Mouse (Mus musculus) cerebellum, postnatal 36 days (tissue): ENCODE measurements at regions not wholly inside any gene's neighbourhood (a gene's known extent, or its start where the extent isn't known, plus 50 kb on each side); places are given as distances from the start of the nearest gene placed in this dataset.
A peak's percentile ranks its signal among the peaks of the same experiment; 100 is the strongest.

Source experiments
- DNase-seq, 2 experiments: peaks; one replicate each; pipeline ENCODE4 v3.0.0; 2021 to 2022; ENCODE audit warnings: mixed read lengths in 2 of 2

DNA sequence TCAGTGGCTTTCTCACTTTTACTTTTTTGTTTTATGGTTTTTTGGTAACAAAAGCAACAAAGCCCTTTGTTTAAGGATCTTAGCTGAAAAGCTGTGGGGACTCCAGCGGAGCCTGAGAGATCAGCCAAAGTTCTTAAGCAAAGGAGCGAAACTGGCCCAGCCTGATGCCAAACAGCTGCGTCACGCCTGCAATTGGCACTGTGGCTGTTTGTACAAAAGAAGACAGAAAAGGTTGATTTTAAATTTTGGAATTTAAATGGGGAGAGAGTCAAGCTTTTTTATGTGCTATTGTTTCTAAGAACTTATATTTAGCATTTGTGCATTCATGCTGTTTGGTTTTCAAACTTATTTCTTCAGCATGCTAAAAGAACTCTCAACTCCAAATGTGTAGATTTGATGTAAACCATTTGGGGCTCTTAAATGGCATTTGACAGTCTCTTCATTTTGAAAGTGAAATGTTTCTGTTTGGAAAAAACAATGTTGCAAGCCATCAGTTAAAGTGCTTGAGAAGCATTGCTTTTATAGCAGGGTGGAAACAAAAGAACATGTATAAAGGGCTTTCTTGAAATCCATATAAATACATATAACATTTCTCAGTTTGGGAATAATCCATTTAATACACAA is 105.1 kb upstream of the Daam1 start:
- DNase-seq: no peak

DNA sequence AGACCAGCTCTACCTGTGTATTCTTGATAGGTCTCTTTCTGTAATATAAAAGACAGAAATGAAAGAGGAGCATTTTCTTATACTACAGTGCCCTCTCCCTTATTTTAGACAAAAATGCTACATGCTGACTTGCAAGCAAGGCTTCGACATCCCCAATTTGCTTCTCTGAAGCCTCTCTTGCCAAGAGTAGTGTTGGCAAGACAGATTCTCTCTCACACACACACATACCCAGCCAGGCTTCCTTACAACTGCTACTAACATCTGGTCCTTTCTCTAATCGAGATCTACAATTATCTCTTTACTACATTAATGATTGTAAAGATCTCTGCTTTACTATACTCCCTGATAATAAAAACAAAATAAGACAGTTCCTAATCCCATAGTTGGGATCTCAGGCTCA is 87.5 kb upstream of the Daam1 start:
- DNase-seq: no peak

DNA sequence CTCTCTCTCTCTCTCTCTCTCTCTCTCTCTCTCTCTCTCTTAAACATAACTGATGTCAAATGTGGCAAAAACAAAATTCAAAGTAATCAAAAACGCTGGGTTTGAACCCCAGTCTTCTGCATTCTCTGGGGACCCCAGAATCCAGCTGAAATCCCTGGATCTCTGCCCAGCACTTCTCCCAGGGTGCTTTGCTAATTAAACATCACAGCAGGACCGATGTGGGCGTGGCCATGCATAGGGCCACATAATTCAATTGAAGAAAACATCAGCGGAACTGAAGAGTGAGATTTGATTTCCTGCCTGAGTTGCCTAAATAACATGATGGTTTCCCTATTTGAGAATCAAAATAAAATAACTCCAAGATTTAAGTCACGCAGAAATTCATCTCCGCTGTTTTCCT is 84.9 kb upstream of the Daam1 start:
- DNase-seq: no peak

DNA sequence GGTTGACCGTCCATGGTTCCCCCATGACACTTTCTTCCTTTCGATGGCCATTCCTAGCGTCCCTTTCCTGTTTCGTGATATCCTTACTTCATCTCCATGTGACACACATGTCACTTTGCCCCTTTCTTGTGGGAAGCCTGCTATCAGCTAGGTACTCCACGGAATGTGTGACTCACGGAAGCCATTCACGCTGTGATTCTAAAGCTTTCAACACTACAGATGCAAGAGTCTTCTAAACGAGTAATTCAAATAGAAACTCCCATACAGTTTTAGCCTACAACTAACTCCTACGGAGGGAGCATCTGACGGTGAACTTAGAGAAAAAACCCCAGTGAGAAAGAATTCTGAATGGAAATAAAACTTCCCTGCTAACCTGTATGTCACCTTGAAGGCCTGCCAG is 83.5 kb upstream of the Daam1 start:
- DNase-seq: no peak

DNA sequence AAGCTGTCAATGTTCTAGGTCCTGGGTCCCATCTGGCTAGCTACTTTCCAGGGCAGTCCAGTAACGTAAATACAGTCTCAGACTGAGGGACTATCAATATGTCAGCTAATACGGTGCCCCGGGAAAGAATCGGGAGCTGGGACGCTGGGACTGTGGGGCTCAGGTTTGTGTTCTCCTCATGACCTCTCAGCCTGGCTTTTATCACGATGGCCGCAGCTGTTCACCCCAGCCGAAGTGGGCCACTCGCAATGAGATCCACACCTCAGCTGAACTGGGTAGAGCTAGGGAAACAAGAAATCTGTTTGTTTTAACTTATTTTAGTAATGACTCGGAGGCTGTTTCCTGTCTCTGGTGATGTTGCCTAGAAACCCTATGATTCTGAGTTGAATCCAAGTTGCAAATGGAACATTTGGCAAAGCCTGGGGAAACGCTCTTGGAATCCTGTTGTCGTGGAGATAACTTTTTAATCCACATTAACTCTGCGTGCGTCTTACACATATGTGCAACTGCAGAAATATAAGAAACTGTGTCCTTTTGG is 83.0 kb upstream of the Daam1 start:
- DNase-seq: peak; percentile 7 to 30

DNA sequence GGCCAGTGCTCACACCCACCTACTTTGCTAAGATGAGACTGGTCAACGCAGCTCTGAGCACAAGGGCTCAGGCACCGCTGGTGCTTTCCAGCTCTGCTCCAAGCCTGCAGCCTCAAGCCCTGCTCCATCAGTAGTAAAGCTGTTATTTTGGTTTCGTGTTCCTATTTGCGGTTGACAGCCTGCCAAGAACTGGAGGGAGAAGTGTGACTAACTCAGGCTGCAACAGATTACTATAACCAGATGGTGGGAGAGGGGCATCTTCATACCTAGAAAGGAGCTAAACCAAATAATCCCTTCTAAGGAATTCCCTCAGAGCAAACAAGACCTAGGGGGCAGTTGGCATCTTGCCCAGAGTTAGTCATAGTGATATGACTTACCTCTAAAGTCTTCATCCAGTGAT is 82.1 kb upstream of the Daam1 start:
- peak; percentile 49 to 62 for DNase-seq

DNA sequence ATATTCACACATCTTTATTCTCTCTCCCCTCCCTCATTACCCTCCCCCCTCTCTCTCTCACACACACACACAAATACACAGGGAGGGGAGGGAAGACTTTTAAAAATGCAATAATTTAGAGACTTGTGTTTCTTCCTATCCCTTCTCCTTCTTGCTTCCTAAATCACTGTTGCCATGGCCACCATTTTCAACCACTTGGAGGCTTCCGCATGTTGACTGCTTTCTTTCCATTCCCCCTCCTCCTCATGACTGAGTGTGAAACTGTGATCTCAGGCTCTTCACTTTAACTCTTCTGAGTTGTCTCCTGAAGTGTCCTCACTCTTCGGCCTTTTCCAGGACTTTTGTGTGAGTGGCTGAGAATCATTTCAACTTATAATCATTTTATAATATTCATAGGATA is 81.2 kb upstream of the Daam1 start:
- DNase-seq: no peak

DNA sequence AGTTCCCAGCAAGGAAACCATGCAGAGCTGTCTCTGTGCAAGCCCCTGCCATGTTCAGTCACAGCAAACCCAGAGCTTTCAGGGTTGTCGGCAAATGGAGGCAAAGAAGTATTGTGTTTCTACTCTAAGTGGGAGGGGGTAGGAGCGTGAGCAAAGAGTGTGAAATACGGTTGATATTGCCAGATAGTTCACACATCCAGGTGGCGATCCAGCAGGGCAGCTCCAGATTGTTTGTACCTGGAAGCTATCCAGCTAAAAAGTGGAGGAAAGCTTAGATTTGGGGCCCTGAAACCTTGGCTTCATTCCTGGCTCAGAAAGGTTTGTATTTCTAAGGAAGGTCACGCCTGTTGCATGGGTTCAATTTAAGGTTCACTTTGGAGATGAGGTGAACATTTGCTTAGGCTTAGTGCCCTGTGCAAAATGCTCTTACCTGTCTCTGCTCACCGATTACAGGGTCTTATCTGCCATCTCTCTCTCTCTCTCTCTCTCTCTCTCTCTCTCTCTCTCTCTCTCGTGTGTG is 78.1 kb upstream of the Daam1 start:
- peak; percentile 26 to 32 for DNase-seq

DNA sequence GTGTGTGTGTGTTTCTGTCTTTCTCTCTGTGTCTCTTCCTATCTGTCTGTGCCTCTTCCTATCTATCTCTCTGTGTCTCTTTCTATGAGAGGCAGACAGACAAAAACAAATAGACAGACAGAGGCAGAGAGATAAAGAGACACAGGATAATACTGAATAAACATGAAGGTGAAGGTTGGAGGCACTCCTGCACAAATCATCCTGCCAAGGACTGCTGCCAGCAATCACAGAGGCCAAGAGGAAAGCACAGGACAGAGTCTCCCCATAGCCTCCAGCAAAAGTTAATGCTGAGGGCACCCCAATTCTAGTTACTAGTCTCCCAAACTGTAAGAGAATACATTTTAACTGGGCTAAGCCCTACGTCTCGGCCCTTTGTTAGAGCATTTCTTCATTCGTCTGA is 77.6 kb upstream of the Daam1 start:
- no peak for DNase-seq

DNA sequence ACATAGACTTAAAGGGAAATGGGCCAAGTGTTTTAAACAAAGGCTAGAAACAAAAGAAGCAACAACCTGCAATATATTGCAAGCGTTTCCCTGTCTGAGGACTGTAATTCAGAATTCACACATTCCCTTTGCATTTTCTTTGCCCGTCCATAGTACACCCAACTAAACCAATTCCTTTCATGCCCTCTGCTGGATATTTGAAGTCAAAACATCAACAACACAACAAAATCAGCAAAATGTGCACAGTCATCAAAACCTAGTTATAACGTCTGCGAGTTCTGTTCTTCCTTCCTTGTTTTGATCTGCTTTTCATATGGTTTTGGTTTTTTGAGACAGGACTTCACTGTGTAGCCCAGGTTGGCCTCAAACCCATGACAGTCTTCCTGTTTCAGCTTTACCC is 67.7 kb upstream of the Daam1 start:
- no peak for DNase-seq

DNA sequence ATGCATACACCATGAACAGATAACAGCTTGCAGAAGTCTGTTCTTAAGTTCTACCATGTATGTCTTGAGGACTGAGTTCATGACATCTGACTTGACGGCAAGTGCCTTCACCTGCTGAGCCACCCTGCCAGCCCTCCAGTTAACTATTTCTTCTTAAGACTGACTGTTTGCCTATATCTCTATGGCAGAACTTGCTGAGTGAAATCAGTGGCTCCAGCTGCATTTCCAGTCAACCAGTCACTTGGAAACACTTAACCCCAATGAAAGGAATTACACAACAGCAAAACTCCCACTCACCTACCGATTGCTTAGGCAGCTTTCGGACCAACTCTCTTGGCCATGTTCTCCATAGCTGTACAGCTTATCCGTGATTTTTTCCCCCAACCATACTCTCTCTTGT is 64.8 kb upstream of the Daam1 start:
- DNase-seq: no peak

DNA sequence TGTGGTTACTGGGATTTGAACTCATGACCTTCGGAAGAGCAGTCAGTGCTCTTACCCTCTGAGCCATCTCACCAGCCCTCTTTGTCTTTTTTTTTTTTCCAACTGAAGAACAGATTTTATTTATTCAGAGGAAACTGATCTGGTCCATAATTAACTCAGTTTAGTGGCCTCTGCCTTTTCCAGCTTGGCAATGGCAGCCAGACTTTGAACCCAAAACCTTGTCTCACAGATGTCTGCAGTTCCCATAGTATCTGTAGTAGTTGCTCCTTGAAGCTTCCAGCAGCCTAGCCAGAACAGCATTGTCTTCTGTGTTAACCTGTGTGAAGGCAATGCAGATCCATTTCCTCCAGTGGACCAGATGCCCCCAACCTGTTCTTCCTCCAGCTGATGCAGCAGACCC is 64.2 kb upstream of the Daam1 start:
- no peak for DNase-seq

DNA sequence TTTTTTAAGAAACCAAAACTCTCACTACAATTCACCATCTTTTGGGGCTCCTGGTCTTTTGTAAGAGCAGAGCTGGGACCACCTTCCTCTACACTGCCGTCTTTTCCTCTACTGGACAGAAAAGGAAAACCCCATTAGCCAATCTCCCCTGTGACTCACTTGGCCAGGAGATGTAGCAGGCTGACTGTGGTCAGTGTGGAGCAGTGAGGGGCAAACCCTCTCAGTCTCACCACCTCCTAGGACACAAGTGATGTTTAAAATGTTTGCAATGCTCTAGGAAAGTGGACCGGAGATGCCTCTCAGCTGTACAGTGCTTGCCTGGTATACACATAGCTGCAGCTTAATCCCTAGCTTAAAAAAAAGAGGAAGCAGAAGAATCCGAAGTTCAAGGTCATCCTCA is 63.0 kb upstream of the Daam1 start:
- DNase-seq: no peak

DNA sequence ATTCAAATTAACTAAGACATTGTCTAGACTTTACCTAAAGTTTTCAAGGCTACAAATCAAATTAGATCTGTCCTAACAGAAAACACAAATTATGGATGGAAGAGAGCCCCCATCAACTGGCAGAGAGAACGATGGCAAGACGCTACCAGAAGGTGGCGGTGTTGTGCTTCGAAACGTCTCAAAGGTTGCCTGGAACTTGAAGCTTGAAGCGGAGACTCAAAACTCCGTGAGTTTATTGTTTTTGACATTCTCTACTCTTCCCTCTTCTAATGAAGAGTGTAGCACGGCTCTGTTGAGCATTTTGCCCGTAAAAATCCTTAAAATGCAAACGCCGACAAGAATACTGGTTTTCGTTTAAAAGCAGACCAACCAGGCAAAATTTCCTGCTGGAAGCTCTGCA is 62.4 kb upstream of the Daam1 start:
- peak; percentile 77 to 81 for DNase-seq

DNA sequence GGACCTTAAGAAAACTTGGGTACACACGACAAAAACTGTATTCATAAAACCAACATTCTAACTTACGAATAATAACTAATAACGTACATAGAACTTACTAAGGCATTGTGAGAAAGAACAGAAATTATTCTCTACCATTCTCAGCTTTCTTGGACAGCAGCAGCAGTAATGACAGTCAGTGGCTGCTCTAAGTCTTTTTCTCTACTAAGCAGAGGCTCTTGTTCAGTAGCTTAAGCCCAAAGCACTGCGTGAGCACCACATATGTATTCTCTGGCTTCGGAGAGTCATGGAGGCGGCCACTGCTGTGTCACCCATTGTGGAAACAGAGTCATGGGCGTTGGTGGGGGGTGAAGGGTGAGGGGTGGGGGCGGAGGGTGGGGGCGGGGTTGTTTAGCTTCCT is 62.0 kb upstream of the Daam1 start:
- no peak for DNase-seq

DNA sequence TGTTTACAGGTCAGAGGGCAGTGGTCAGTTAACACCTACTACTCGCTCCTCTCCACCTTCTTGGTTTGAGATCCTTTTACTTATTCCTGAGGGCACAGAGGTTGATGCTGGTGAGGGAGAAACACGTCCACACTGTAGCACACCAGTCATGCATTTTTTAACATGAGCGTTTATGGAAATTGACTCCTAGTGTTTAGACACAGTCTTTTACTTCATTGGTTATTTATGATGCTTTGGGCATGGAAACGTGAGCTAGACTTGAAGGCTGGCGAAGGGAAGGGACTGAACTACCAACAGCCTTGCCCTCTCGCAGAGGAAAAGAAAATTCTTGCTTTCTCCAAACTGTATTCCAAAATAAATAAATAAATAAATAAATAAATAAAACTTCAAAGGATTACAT is 61.6 kb upstream of the Daam1 start:
- DNase-seq: no peak

DNA sequence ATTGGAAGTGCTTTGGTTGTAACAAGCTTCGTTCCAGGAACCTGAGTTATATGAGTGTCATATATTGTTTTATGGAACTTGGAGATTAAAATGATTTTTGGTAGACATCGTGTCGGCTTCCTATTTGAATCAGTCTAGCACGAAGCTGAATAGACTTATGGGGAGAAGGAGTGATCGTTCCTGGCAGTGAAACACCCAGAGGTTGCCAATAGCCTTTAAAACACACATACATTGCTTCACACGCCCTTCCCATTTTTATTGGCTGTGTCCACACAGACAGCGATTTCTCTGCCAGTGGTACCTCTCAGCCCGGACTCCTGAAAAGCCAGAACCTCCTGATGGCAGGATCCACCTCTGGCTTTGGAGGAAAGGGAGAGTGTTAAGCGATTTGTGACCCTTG is 57.0 kb upstream of the Daam1 start:
- no peak for DNase-seq

DNA sequence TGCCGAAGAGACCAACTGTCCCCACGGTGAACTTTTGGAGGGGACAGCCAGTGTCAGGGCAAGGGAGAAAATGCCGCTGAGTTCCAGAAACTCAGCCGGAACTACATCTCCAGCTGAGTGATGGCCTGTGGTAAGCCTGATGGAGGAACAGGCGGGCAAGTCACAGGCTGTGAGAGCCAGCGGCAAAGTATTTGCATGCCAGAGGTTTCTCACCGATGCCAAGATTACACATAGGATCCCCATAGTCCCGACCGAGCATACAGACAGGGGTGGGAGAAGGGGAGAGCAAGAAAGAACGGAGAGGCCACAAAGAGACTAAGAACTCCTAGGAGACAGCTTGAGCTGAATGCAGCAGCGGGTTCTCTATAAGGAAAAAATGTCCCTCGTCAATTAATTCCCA is 55.8 kb upstream of the Daam1 start:
- no peak for DNase-seq

DNA sequence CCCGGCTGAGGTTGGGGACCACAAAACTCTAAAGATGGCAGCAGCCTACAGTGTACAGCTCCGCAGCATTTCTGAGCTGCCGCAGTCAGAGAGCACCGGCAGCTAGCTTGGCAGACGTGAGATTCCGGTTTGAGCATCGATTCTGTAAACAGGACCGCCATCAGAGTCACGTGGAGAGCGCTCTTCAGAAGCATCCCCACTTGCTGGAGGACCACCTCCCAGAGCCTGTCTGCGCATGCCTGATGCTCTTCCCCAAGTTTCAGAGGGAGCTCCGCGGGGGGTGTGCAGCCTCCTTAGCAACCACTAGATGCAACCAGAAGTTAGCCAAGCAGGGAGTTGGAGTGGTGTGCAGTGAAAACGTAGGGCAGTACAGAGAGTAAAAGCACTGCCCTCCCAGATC is 52.7 kb upstream of the Daam1 start:
- peak in 1 of 2 experiments; percentile 7 for DNase-seq

DNA sequence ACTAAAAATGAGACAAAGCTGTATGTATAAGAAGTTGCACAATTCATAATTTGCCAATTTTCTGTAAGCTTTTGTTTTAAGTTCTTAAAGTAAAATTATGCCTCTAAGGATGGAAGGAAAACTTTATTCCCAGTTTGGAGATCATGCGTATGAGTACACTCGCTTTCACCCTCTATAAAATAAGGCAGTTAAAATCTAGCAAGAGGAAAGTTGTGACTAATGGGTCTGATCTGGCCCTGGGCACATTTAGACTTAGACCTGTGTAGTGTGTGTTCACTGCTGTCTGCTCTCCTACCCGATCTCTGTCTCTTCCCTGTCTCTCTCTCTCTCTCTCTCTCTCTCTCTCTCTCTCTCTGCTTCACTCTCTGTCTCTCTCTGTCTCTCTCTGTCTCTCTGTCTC is 51.9 kb upstream of the Daam1 start:
- DNase-seq: no peak

DNA sequence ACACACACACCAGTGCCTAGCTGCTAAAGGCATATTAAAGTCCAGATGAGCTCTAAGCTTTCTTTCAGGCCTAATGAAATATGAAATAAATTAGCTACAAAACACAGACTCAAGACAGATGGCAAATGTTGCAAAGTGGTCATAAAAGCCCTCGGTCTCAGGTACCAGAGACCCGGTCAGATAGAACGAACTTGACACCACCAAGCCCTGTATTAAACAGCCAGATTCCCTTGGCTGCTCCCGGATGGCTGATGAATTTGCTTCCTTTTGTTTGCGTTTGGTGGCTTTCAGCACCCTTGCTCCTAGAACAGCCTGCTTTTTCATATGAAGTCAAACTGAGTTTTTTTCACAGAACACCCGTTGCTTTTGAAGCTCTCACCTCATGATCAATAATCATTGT is 51.5 kb upstream of the Daam1 start:
- no peak for DNase-seq
